Comparison of ENCODE assay signal across 8 mouse cellular contexts in the genomic region with DNA sequence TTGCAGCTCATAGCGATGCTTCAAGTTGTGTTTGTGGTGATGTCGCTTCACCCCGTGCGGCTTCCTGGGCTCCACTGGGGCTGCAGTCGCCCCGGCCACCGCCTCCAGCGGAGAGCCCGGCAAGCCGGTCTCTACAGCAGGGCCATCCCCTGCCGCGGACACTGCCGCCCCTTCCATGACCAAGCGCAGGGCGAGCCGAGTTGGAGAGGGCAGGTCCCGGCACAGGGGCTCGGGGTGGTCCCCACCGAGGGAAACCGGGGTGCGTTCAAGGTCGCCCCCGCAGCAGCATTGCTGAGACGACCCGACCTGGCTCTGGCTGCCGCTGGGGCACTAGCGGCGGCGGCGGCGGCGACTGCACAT. TPM values are rescaled to one million over a fixed set of nuclear protein-coding genes. Genes with fewer than 3 reads are reported as not detected.
A peak's percentile ranks its signal among the peaks of the same experiment; 100 is the strongest.
DNase-seq lines count a peak whose midpoint lies in the region; ATAC-seq and TF ChIP-seq lines count a peak whose summit lies in the region.

No protein-coding gene starts in this region.

- H3K9me3 ChIP-seq in limb, embryonic 14.5 days (ENCODE audit: control insufficient read depth, low read length), result no peaks in the 10 kb centered on the region

- WGBS in limb, embryonic 14.5 days, result under 1% methylated on average over 29 of the region's 32 CpGs
- WGBS in small intestine, adult 2 months, result under 1% methylated on average over 31 of the region's 32 CpGs

- peak overlapping the region; percentile 98 for H3K27ac ChIP-seq in limb, embryonic 14.5 days (replicated peaks; ENCODE audit: low read depth, low read length)
- no peak overlapping the region for H3K27ac ChIP-seq in small intestine, adult 2 months (ENCODE audit: insufficient read depth, low read depth, low read length)

- peak; percentile 14; the same call in 1 of the 2 replicates for ATAC-seq in cerebellum, adult (ENCODE audit: insufficient number of reproducible peaks, low FRiP score, low TSS enrichment)
- ATAC-seq in limb, embryonic 14.5 days (ENCODE audit: low FRiP score, low read depth), result peak; percentile 7; the same call in 1 of the 2 replicates

- no peak for DNase-seq in cerebellum, adult 11-12 months
- DNase-seq in ovary, postnatal 10 days (ENCODE audit: low spot score), result peak; percentile 58
- no peak for DNase-seq in ovary, adult 18-20 months (ENCODE audit: low spot score)
- no peak for DNase-seq in limb, embryonic 14.5 days (ENCODE audit: low spot score)
- DNase-seq in gastrocnemius, adult 8-10 months (ENCODE audit: low spot score in 2 of 2), result no peak
- DNase-seq in adrenal gland, postnatal 14 days, result no peak

- H3K36me3 ChIP-seq in limb, embryonic 14.5 days (ENCODE audit: control insufficient read depth, insufficient read depth, low read length), result no peaks in the 10 kb centered on the region; the same call in 1 of the 2 replicates
- no peaks in the 10 kb centered on the region for H3K36me3 ChIP-seq in small intestine, adult 2 months (ENCODE audit: control insufficient read depth, insufficient read depth, low read length)

- H3K4me2 ChIP-seq in limb, embryonic 14.5 days (replicated peaks; ENCODE audit: low read depth, low read length, severe bottlenecking), result peak overlapping the region; percentile 98

- H3K27me3 ChIP-seq in limb, embryonic 14.5 days (ENCODE audit: control insufficient read depth, insufficient read depth, low read length), result no peaks in the 10 kb centered on the region
- H3K27me3 ChIP-seq in small intestine, adult 2 months (ENCODE audit: control insufficient read depth, insufficient read depth, low read length), result peaks cover 20% of the 10 kb centered on the region

- TF ChIP-seq POLR2A in limb, embryonic 14.5 days (IDR thresholded peaks at IDR 0.05; ENCODE audit: borderline replicate concordance, extremely low read depth, insufficient read depth, insufficient read length), result no peak
- no peak for TF ChIP-seq POLR2A in small intestine, adult 2 months (IDR thresholded peaks at IDR 0.05; ENCODE audit: low read depth, low read length)

- no peak for TF ChIP-seq CTCF in small intestine, adult 2 months (IDR thresholded peaks at IDR 0.05; ENCODE audit: extremely low read depth, insufficient read length, insufficient replicate concordance, low read depth, low read length)

- peak overlapping the region; percentile 93 for H3K4me3 ChIP-seq in limb, embryonic 14.5 days (replicated peaks; ENCODE audit: low read length)
- H3K4me3 ChIP-seq in small intestine, adult 2 months (ENCODE audit: low read depth, low read length), result peak overlapping the region; percentile 98

- H3K9ac ChIP-seq in limb, embryonic 14.5 days (ENCODE audit: low read depth, low read length, severe bottlenecking), result peak overlapping the region; percentile 100

- peaks cover 49% of the 10 kb centered on the region for H3K4me1 ChIP-seq in limb, embryonic 14.5 days (ENCODE audit: control insufficient read depth, insufficient read depth, low read length)
- no peaks in the 10 kb centered on the region; the same call in 1 of the 2 replicates for H3K4me1 ChIP-seq in small intestine, adult 2 months (ENCODE audit: control insufficient read depth, insufficient read depth, insufficient read length, low read length)

RNA-seq across cellular contexts. Expression of a gene that starts 0.2 kb away (rescaled TPM):
- 19.6 and 27.4 TPM in 2 replicates for polyA plus RNA-seq in limb, embryonic 14.5 days (2012; rRNA removed)
- polyA plus RNA-seq in limb, embryonic 14.5 days (2014; fragmentation: Nextera tagmentation; extraction: Ambion mirVana), result 3.3 and 3.7 TPM in 2 replicates
- 2.0 and 2.7 TPM in 2 replicates for polyA plus RNA-seq in small intestine, adult 2 months (2012; rRNA removed)
- 10 to 100 TPM; 16.4 to 23.6 (median 17.2) TPM for total RNA-seq in gastrocnemius, adult 8-10 months (2022)
- total RNA-seq in adrenal gland, postnatal 14 days (2021), result 7.0 and 9.5 TPM in 2 replicates
